ENCODE assay signal across 23 mouse cellular contexts in genomic region chr5:107470600-107471329, GRCm38 (mm10). TPM values are rescaled to one million over a fixed set of nuclear protein-coding genes. Genes with fewer than 3 reads are reported as not detected.
DNase-seq lines count a peak whose midpoint lies in the region; ATAC-seq and TF ChIP-seq lines count a peak whose summit lies in the region.
"Had no signal": no experiment of that assay in that cellular context is flagged by ENCODE, and none has a peak within 500 bp of the region (broad histone marks: within the 10 kb centered on the region; RNA-seq: fewer than 3 reads in every experiment).

No protein-coding gene starts in this region.

- no peak overlapping the region for H3K27ac ChIP-seq in embryonic facial prominence, embryonic 14.5 days (replicated peaks; ENCODE audit: low read depth, low read length)
- H3K27ac ChIP-seq in embryonic facial prominence, embryonic 10.5 days (replicated peaks): no peak overlapping the region
- no peak overlapping the region for H3K27ac ChIP-seq in stomach, embryonic 15.5 days
- H3K27ac ChIP-seq in stomach, postnatal 0 days (replicated peaks): no peak overlapping the region
- H3K27ac ChIP-seq in liver, embryonic 11.5 days (ENCODE audit: low read depth, low read length): peak overlapping the region; percentile 82
- H3K27ac ChIP-seq: embryonic facial prominence, embryonic 12.5 days; hindbrain, embryonic 13.5 days; limb, embryonic 15.5 days; macrophage; neural tube, embryonic 13.5 days had no signal

- H3K4me1 ChIP-seq in embryonic facial prominence, embryonic 14.5 days (ENCODE audit: control insufficient read depth, insufficient read depth, low read length): no peaks in the 10 kb centered on the region
- peaks cover 7% of the 10 kb centered on the region for H3K4me1 ChIP-seq in embryonic facial prominence, embryonic 10.5 days
- no peaks in the 10 kb centered on the region for H3K4me1 ChIP-seq in stomach, embryonic 15.5 days
- H3K4me1 ChIP-seq in stomach, postnatal 0 days (replicated peaks; ENCODE audit: control insufficient read depth, insufficient read depth): no peaks in the 10 kb centered on the region
- peaks cover 3% of the 10 kb centered on the region; the same call in 1 of the 2 replicates for H3K4me1 ChIP-seq in liver, embryonic 11.5 days (replicated peaks; ENCODE audit: control insufficient read depth, insufficient read depth, low read length)
- H3K4me1 ChIP-seq: embryonic facial prominence, embryonic 12.5 days; hindbrain, embryonic 13.5 days; limb, embryonic 15.5 days; neural tube, embryonic 13.5 days had no signal

- intact Hi-C loops in left cerebral cortex, postnatal 4 days (cut with DNase I): no loop called here

- no peak for TF ChIP-seq EP300 in stomach, postnatal 0 days (optimal IDR thresholded peaks at IDR 0.05)

- no peak for ATAC-seq in embryonic facial prominence, embryonic 14.5 days (ENCODE audit: low read depth)
- ATAC-seq in stomach, embryonic 15.5 days (ENCODE audit: insufficient read depth, low FRiP score, low read depth): peak; percentile 70; the same call in 1 of the 2 replicates
- ATAC-seq in stomach, postnatal 0 days (ENCODE audit: low FRiP score, low TSS enrichment): no peak
- peak; percentile 92 for ATAC-seq in liver, embryonic 11.5 days (replicated peaks; ENCODE audit: low FRiP score)
- ATAC-seq: forebrain, embryonic 14.5 days had no signal

- H3K9ac ChIP-seq in embryonic facial prominence, embryonic 14.5 days (ENCODE audit: low read depth, low read length): no peak overlapping the region
- no peak overlapping the region for H3K9ac ChIP-seq in stomach, embryonic 15.5 days
- no peak overlapping the region for H3K9ac ChIP-seq in stomach, postnatal 0 days (ENCODE audit: low read length)
- no peak overlapping the region for H3K9ac ChIP-seq in liver, embryonic 11.5 days (ENCODE audit: low read depth, low read length)
- H3K9ac ChIP-seq: embryonic facial prominence, embryonic 12.5 days; hindbrain, embryonic 13.5 days; limb, embryonic 15.5 days; neural tube, embryonic 13.5 days had no signal

- no peaks in the 10 kb centered on the region for H3K27me3 ChIP-seq in embryonic facial prominence, embryonic 14.5 days (replicated peaks; ENCODE audit: control insufficient read depth, insufficient read depth, low read length)
- H3K27me3 ChIP-seq in embryonic facial prominence, embryonic 10.5 days (replicated peaks; ENCODE audit: low read depth, poor library complexity, severe bottlenecking): no peaks in the 10 kb centered on the region
- H3K27me3 ChIP-seq in stomach, embryonic 15.5 days (replicated peaks): no peaks in the 10 kb centered on the region
- no peaks in the 10 kb centered on the region for H3K27me3 ChIP-seq in stomach, postnatal 0 days (ENCODE audit: control insufficient read depth, insufficient read depth, low read length)
- no peaks in the 10 kb centered on the region for H3K27me3 ChIP-seq in liver, embryonic 11.5 days (replicated peaks; ENCODE audit: control insufficient read depth, insufficient read depth, low read length)
- H3K27me3 ChIP-seq: embryonic facial prominence, embryonic 12.5 days; hindbrain, embryonic 13.5 days; limb, embryonic 15.5 days; neural tube, embryonic 13.5 days had no signal

- H3K36me3 ChIP-seq in embryonic facial prominence, embryonic 14.5 days (ENCODE audit: control insufficient read depth, insufficient read depth, low read length): peaks cover 11% of the 10 kb centered on the region; the same call in 1 of the 2 replicates
- peaks cover 21% of the 10 kb centered on the region for H3K36me3 ChIP-seq in embryonic facial prominence, embryonic 10.5 days (replicated peaks)
- H3K36me3 ChIP-seq in stomach, embryonic 15.5 days: no peaks in the 10 kb centered on the region
- H3K36me3 ChIP-seq in stomach, postnatal 0 days (ENCODE audit: control insufficient read depth, insufficient read depth, low read length): no peaks in the 10 kb centered on the region
- 0 out of 2 replicates have a peak, but pooled peaks cover 2% of the 10 kb centered on the region for H3K36me3 ChIP-seq in liver, embryonic 11.5 days (ENCODE audit: control insufficient read depth, insufficient read depth, low read length)

- DNase-seq in embryonic facial prominence, embryonic 14.5 days (ENCODE audit: low spot score): peak; percentile 28
- DNase-seq in embryonic facial prominence, embryonic 10.5 days (ENCODE audit: low spot score): no peak
- DNase-seq in stomach, postnatal 0 days (ENCODE audit: low spot score): no peak
- peak; percentile 42 for DNase-seq in liver, embryonic 11.5 days (ENCODE audit: low spot score)
- DNase-seq in left cerebral cortex, postnatal 4 days: no peak
- DNase-seq in lung, postnatal 4 days: no peak
- DNase-seq in lung, adult 18-20 months: no peak
- DNase-seq: B cell, adult 2 months; cerebellum, postnatal 25 days; kidney, adult 18-20 months; kidney, postnatal 4 days had no signal

- no peak overlapping the region for H3K4me2 ChIP-seq in embryonic facial prominence, embryonic 14.5 days (ENCODE audit: low read depth, low read length)
- no peak overlapping the region for H3K4me2 ChIP-seq in stomach, embryonic 15.5 days
- H3K4me2 ChIP-seq in stomach, postnatal 0 days (replicated peaks; ENCODE audit: low read depth): no peak overlapping the region
- peak overlapping the region; percentile 28 for H3K4me2 ChIP-seq in liver, embryonic 11.5 days
- H3K4me2 ChIP-seq: embryonic facial prominence, embryonic 12.5 days; hindbrain, embryonic 13.5 days; limb, embryonic 15.5 days; neural tube, embryonic 13.5 days had no signal

- no peak overlapping the region for H3K4me3 ChIP-seq in embryonic facial prominence, embryonic 14.5 days (ENCODE audit: low read depth, low read length)
- H3K4me3 ChIP-seq in embryonic facial prominence, embryonic 10.5 days: no peak overlapping the region
- no peak overlapping the region for H3K4me3 ChIP-seq in stomach, embryonic 15.5 days (replicated peaks)
- H3K4me3 ChIP-seq in stomach, postnatal 0 days (ENCODE audit: low read depth, low read length): no peak overlapping the region
- no peak overlapping the region for H3K4me3 ChIP-seq in liver, embryonic 11.5 days (ENCODE audit: low read depth, low read length)
- H3K4me3 ChIP-seq: embryonic facial prominence, embryonic 12.5 days; hindbrain, embryonic 13.5 days; limb, embryonic 15.5 days; neural tube, embryonic 13.5 days had no signal

- TF ChIP-seq CTCF in stomach, postnatal 0 days (IDR thresholded peaks at IDR 0.05; ENCODE audit: low read depth): no peak

- WGBS in embryonic facial prominence, embryonic 14.5 days: 80% methylated on average over 10 of the region's 10 CpGs
- WGBS in embryonic facial prominence, embryonic 10.5 days: 85% methylated on average over 10 of the region's 10 CpGs
- 71% methylated on average over 10 of the region's 10 CpGs for WGBS in stomach, embryonic 15.5 days
- WGBS in stomach, postnatal 0 days: 71% methylated on average over 10 of the region's 10 CpGs
- WGBS in liver, embryonic 11.5 days: 38% methylated on average over 10 of the region's 10 CpGs

- no peaks in the 10 kb centered on the region for H3K9me3 ChIP-seq in embryonic facial prominence, embryonic 14.5 days (ENCODE audit: control insufficient read depth, low read length)
- H3K9me3 ChIP-seq in embryonic facial prominence, embryonic 10.5 days: no peaks in the 10 kb centered on the region
- no peaks in the 10 kb centered on the region for H3K9me3 ChIP-seq in stomach, embryonic 15.5 days
- no peaks in the 10 kb centered on the region for H3K9me3 ChIP-seq in stomach, postnatal 0 days (ENCODE audit: control insufficient read depth, low read length)
- no peaks in the 10 kb centered on the region for H3K9me3 ChIP-seq in liver, embryonic 11.5 days (ENCODE audit: control insufficient read depth, low read length)
- H3K9me3 ChIP-seq: embryonic facial prominence, embryonic 12.5 days; hindbrain, embryonic 13.5 days; limb, embryonic 15.5 days; neural tube, embryonic 13.5 days had no signal

RNA-seq across cellular contexts. Expression of gene Btbd8, which starts 33.0 kb away (rescaled TPM):
- polyA plus RNA-seq in embryonic facial prominence, embryonic 14.5 days (2014; fragmentation: Nextera tagmentation; extraction: Ambion mirVana): 4.8 and 5.8 TPM in 2 replicates
- polyA plus RNA-seq in embryonic facial prominence, embryonic 10.5 days (2016; fragmentation: Nextera tagmentation; extraction: Ambion mirVana): 4.5 and 4.9 TPM in 2 replicates
- polyA plus RNA-seq in stomach, embryonic 15.5 days (2015; fragmentation: Nextera tagmentation; extraction: Ambion mirVana): 4.5 and 4.7 TPM in 2 replicates
- 2.2 and 2.3 TPM in 2 replicates for polyA plus RNA-seq in stomach, postnatal 0 days (2015; fragmentation: Nextera tagmentation; extraction: Ambion mirVana)
- 2.5 and 2.6 TPM in 2 replicates for polyA plus RNA-seq in liver, embryonic 11.5 days (2014; fragmentation: Nextera tagmentation; extraction: Ambion mirVana)
- total RNA-seq in left cerebral cortex, postnatal 4 days (2021): 10 to 100 TPM; 61.9 to 64.8 TPM

RNA-seq across cellular contexts. Expression of gene Gm42669, which starts 36.7 kb away (rescaled TPM):
- polyA plus RNA-seq in embryonic facial prominence, embryonic 14.5 days (2014; fragmentation: Nextera tagmentation; extraction: Ambion mirVana): 0.28 and 0.32 TPM in 2 replicates
- polyA plus RNA-seq in embryonic facial prominence, embryonic 10.5 days (2016; fragmentation: Nextera tagmentation; extraction: Ambion mirVana): 0.38 and 0.42 TPM in 2 replicates
- 0.32 and 0.57 TPM in 2 replicates for polyA plus RNA-seq in stomach, embryonic 15.5 days (2015; fragmentation: Nextera tagmentation; extraction: Ambion mirVana)
- 0.11 and 0.13 TPM in 2 replicates for polyA plus RNA-seq in stomach, postnatal 0 days (2015; fragmentation: Nextera tagmentation; extraction: Ambion mirVana)
- polyA plus RNA-seq in liver, embryonic 11.5 days (2014; fragmentation: Nextera tagmentation; extraction: Ambion mirVana): 0.27 and 0.44 TPM in 2 replicates
- under 1 TPM; 0.32 to 0.48 TPM for total RNA-seq in left cerebral cortex, postnatal 4 days (2021)
- total RNA-seq: gastrocnemius, adult 8-10 months had no signal

RNA-seq across cellular contexts. Expression of gene Lpcat2b, which starts 39.4 kb away (rescaled TPM):
- not detected in 2 replicates for polyA plus RNA-seq in embryonic facial prominence, embryonic 14.5 days (2014; fragmentation: Nextera tagmentation; extraction: Ambion mirVana)
- not detected in 2 replicates for polyA plus RNA-seq in embryonic facial prominence, embryonic 10.5 days (2016; fragmentation: Nextera tagmentation; extraction: Ambion mirVana)
- polyA plus RNA-seq in stomach, embryonic 15.5 days (2015; fragmentation: Nextera tagmentation; extraction: Ambion mirVana): not detected in 2 replicates
- polyA plus RNA-seq in stomach, postnatal 0 days (2015; fragmentation: Nextera tagmentation; extraction: Ambion mirVana): not detected in 2 replicates
- polyA plus RNA-seq in liver, embryonic 11.5 days (2014; fragmentation: Nextera tagmentation; extraction: Ambion mirVana): not detected in 2 replicates
- total RNA-seq in left cerebral cortex, postnatal 4 days (2021): not detected
- total RNA-seq: gastrocnemius, adult 8-10 months; midbrain, postnatal 0 days had no signal
- polyA plus RNA-seq: embryonic facial prominence, embryonic 12.5 days; forebrain, embryonic 14.5 days; heart, embryonic 14.5 days; hindbrain, embryonic 13.5 days; limb, embryonic 15.5 days; macrophage; midbrain, postnatal 0 days; neural tube, embryonic 13.5 days; spleen, adult 2 months; urinary bladder, adult 2 months had no signal

Comparison
In these comparisons a context has a peak if more than half of its experiments do, and no peak if none do; other contexts are left out.
1. ATAC-seq: peak in stomach, embryonic 15.5 days (single experiment) and liver, embryonic 11.5 days (single experiment); none in embryonic facial prominence, embryonic 14.5 days (single experiment) and stomach, postnatal 0 days (single experiment).
2. DNase-seq: peak in embryonic facial prominence, embryonic 14.5 days (single experiment) and liver, embryonic 11.5 days (single experiment); none in embryonic facial prominence, embryonic 10.5 days (single experiment), stomach, postnatal 0 days (single experiment), left cerebral cortex, postnatal 4 days (single experiment), lung, postnatal 4 days (0 of 2) and lung, adult 18-20 months (0 of 2).